Mouse (Mus musculus): ENCODE results near the gene Zfp62.

GRCm38 (mm10) chr11:49213505-49213904 lies 10.4 kb downstream of the Zfp62 start:
- no peak for TF ChIP-seq GATA1 (IDR thresholded peaks at IDR 0.05; ENCODE audit: borderline replicate concordance, low read length)
- no peak for TF ChIP-seq FLI1 (IDR thresholded peaks at IDR 0.05; ENCODE audit: low read length)
